Mouse (Mus musculus) C2C12 (cell line): ENCODE data around the gene Nlrx1.

Experiments used
- CEBPB ChIP-seq: IDR thresholded peaks from one replicate; pipeline ENCODE4 v1.6.1; 2011; ENCODE audit warnings: low read depth, mild to moderate bottlenecking, control low read depth, moderate library complexity
- CTCF ChIP-seq: IDR thresholded peaks from one replicate; pipeline ENCODE4 v1.5.1; 2011; ENCODE audit not compliant: control insufficient read depth, insufficient read depth, insufficient read length
- MAX ChIP-seq: IDR thresholded peaks from one replicate; pipeline ENCODE4 v1.6.1; 2011; ENCODE audit warnings: mild to moderate bottlenecking, control low read depth
- MYOD1 ChIP-seq: IDR thresholded peaks from one replicate; pipeline ENCODE4 v1.6.1; 2011; ENCODE audit warnings: low read depth; ENCODE audit not compliant: control insufficient read depth, insufficient read length
- MYOG ChIP-seq: IDR thresholded peaks from one replicate; pipeline ENCODE4 v1.6.1; 2011; ENCODE audit not compliant: control insufficient read depth, insufficient read length; ENCODE audit errors: extremely low read depth
- USF1 ChIP-seq: IDR thresholded peaks from one replicate; pipeline ENCODE4 v1.6.1; 2011; ENCODE audit warnings: low read depth, mild to moderate bottlenecking, control low read depth, moderate library complexity

DNA sequence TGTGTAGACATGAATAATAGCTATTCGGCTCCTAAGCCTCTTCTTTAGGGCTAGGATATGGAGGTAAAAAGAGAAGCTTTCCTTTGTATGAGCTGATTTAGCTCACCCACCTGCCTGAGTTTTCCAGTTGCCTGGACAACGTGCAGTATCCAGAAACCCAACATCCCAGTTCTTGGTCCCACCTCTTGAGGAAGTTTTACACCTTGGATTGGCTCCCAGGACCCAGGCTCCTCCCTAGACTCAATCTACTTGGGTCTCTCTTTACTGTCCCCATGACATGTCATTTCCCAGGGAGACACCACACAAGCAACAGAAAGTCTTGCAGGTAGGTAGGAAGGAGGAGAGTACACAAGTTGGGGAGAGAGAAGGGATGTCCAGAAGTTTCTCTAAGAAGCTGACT is 28.0 kb downstream of the Nlrx1 start, which contains the start of gene Ccdc153:
- TF ChIP-seq CTCF, result no peak
- no peak for TF ChIP-seq MAX
- TF ChIP-seq MYOG, result no peak
- TF ChIP-seq MYOD1, result no peak
- TF ChIP-seq USF1, result no peak
- TF ChIP-seq CEBPB, result no peak
